Mouse (Mus musculus): Measurements from ENCODE around the gene Phf2. TPM values are rescaled to one million over a fixed set of nuclear protein-coding genes. Genes with fewer than 3 reads are reported as not detected.

Phf2 gene
- total RNA-seq, 1 experiment from 2014 or later = 10.0 TPM

DNA sequence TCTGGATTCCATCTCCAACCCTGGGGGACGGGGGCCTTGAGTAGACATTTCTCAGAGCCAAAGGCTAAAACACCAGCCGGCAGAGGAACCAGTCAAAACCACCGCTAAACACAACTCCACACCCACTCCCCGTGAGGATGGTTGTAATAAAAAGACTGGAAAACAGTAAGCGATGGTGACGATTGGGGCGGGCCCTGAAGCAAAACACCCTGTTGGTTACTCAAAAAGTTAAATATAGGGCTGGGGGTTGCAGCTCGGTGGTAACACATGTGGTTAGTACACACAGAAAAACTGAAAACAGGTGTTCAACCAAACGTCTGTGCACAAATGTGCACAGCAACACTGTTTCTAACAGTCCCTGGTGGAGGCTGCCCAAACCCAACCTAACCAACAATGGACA is 7.4 kb downstream of the Phf2 start:
- ATAC-seq (replicated peaks; ENCODE audit: insufficient number of reproducible peaks, low FRiP score, low TSS enrichment, poor library complexity, severe bottlenecking) = no peak

DNA sequence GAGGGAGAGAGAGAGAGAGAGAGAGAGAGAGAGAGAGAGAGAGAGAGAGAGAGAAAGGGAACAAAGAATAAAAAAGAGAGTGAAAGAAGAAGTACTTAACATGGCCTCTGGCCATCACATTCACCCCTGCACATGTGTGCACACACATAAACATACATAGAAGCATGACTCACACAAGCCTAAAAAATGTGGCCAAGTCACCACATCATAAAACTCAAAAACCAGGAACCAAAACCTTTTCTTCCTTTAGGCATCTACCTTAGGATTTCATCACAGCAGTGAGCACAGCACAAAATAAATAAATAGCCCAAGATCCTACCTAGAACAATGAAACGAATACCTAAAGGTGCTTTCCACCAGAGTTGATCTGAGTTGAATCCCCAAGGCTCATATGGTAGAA is 9.0 kb downstream of the Phf2 start:
- 0 out of 2 replicates have a peak, but pooled peaks have one; percentile 36 for ATAC-seq (replicated peaks; ENCODE audit: insufficient number of reproducible peaks, low FRiP score, low TSS enrichment, poor library complexity, severe bottlenecking)

DNA sequence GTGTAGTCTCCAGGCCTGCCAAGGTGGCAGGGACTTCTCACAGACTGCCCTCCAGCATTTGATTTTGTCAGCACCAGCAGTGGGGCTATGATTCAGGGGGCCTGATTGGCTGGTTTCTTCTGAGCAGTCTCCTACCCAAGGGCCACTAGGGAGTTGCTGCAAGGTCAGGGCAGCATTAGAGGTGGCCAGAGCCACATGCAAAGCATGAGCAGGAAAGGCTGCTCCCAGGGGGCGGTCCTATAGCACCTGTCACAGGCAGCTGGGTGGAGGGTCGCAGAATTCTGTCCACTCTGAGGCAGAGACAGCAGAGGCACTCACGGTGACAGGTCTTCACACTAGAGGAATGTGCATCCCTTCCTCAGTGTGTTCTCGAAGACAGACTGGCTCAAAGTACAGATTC is 12.1 kb downstream of the Phf2 start:
- ATAC-seq (replicated peaks; ENCODE audit: insufficient number of reproducible peaks, low FRiP score, low TSS enrichment, poor library complexity, severe bottlenecking) = no peak

DNA sequence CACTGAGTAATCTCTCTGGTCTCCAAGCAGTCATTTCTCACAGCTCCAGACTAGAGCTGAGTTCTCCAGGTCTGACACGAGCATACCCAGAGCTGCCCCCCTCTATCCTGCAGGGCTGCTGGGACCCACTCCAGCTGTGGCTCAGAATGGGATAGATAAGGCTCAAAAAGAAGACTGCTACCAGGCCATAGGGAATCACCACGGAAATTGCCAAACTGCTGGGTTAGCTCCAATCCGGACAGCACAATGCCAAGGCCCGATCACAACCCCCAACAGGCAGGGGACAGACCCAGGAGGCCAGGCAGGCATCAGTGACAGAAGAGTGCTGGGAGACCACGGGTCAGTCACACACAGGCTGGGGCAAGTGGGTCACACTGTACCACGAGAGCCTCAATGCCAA is 12.9 kb downstream of the Phf2 start:
- ATAC-seq (replicated peaks; ENCODE audit: insufficient number of reproducible peaks, low FRiP score, low TSS enrichment, poor library complexity, severe bottlenecking) = no peak

DNA sequence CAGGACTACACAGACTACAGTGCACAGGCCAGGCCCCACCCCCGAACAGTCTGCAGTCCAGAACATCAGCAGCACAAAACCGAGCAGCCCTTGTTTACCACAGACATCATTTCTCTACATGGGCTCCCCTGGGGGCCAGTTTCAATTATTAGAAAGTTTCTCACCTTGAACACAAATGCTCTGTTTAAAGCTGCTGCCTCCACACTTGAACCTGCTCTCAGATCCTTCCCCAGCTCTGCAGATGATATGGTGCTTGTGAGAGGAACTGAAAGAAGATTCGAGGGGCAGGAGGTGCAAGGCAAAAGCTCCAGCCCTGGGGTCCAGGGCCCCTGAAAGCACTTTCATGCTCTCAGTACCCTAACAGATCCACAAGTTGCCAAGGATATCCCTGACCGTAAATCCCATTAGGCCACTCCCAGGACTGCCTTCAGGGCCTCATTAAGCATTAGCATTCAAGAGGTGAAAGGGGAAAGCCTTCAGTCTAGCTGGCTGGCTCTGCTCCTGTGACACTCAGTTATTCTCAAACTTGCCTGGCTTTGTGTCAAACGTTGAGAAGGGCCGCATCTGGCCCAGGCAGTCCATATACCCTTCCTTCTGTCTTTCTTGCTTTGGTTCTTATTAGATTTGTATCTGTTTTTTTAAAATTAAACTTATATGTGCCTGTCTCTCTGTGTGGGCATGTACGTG is 13.5 kb downstream of the Phf2 start:
- no peak for ATAC-seq (replicated peaks; ENCODE audit: insufficient number of reproducible peaks, low FRiP score, low TSS enrichment, poor library complexity, severe bottlenecking)

DNA sequence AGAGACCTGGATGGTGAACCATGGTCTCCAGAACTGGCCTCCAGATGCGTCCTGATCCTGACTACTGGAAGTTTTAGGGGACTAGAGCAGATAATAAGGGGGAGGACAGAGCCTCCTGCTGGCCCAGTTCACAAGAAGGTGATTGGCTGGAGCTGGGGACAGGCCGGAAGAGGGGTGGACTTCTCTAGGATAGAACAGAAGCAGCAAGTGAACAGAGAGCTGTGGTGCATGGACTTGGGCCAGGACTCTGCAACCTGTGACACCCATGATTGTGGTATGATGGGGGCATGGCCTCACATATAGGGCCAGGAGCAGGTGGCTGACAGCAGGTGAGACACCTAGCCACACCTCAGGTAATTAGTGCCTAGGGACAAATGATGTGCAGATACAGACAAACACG is 17.0 kb downstream of the Phf2 start:
- ATAC-seq (replicated peaks; ENCODE audit: insufficient number of reproducible peaks, low FRiP score, low TSS enrichment, poor library complexity, severe bottlenecking) = no peak

DNA sequence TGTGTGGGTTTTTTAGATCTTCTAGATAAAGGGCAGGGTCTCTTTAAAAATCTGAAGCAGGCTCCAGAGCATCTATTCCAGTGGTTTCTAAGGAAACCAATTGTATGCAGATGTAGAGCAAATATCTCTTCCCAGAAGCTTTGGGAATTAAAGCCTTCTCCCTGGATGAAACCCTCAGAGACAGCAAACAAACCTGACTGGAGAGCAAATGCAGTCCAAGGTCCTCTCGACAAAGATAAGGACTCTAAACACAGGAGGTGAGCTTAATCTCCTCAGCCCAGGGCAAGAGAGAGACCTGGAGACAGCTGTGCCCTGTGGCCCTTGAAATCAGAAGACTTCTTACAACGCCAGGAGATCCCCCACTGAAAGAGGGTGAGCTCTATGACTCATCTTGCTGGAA is 17.4 kb downstream of the Phf2 start:
- no peak for ATAC-seq (replicated peaks; ENCODE audit: insufficient number of reproducible peaks, low FRiP score, low TSS enrichment, poor library complexity, severe bottlenecking)

DNA sequence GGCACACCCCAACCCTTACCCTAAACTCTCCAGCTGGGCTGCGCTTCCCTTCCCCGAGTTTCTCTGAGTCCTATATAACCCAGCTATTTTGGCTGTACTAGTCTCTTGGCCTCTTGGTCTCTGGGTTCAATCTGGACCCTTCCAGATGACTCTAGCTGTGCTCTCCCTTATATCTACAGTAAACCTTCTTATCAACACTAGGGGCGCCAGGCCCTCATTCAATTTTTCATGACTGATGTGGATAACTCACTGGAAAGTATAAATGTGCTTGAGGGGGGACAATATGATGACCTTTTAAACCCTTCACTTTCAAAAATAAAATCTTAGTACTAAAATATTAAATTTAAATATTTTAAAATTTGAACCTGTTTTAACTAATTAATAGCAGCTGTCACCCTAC is 18.1 kb downstream of the Phf2 start:
- no peak for ATAC-seq (replicated peaks; ENCODE audit: insufficient number of reproducible peaks, low FRiP score, low TSS enrichment, poor library complexity, severe bottlenecking)

DNA sequence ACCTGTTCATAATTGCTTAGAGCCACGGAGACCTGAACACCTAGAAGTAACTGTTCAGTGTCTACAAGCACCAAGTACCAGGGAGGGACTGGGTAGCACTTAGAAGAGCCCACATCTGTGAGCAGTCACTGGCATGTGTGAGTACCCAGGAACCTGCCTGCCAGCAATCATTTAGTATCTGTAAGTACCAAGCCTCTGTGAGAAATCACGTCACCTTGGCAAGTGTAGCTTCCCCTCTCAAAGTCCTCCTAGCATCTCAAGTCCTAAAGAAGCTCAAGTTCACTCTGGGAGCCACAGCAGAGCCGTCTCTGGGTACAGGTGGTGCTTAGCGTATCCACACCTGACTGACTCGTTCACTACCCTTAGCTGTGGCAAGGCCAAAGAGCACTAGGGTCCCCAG is 19.2 kb downstream of the Phf2 start:
- ATAC-seq (replicated peaks; ENCODE audit: insufficient number of reproducible peaks, low FRiP score, low TSS enrichment, poor library complexity, severe bottlenecking) = no peak

DNA sequence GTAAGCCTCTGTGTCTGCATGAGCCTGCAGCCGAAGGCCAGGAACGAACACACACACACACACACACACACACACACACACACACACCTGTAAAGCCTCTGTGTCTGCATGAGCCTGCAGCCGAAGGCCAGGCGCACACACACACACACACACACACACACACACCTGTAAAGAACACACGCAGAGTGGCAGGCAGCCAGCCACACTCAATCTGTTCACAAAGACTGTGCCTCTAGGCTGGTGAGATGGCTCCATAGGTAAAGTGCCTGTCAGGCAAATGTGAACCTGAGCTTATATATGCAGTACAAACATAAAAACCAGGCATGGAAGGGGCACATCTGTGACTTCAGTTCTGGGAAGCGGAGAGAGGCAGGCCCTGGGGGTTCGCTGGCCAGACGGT is 20.1 kb downstream of the Phf2 start:
- no peak for ATAC-seq (replicated peaks; ENCODE audit: insufficient number of reproducible peaks, low FRiP score, low TSS enrichment, poor library complexity, severe bottlenecking)

DNA sequence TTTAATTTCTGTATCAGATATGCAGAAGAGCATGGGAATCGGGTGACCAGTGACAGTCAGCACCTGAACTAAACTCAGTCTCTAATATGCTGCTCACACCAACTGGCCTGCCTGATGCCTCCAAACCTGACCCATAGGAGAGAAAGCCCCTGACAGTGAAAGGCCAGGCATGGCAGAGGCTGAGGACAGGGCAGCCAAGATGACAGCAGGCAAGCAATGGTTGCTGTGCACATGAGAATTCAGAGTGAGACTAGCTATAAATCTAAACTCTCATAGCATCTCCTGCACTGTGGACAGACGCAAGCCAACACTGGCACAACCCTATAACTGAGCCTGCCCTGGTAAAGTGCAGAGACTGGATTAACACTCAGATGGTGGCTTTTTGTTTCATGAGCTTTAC is 20.6 kb downstream of the Phf2 start:
- ATAC-seq (replicated peaks; ENCODE audit: insufficient number of reproducible peaks, low FRiP score, low TSS enrichment, poor library complexity, severe bottlenecking) = no peak

DNA sequence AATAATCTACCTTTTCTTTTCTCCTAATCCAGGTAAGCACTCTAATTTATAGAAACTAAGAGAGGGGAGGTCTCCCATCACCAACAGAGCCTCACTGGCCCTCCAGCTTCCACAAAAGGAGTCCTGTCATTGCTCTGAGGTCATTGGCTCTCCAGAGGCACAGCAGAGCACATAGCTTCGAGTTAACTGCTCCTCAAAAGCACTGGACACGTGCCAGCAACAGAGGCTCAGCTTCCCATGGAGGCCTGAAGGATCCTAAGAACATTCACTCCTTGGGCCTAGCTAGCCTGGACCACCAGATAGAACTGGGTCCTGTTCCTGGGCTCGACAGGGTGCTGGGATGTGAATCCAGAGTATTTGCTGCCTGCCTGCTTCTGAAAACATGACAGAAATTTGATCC is 21.8 kb downstream of the Phf2 start:
- ATAC-seq (replicated peaks; ENCODE audit: insufficient number of reproducible peaks, low FRiP score, low TSS enrichment, poor library complexity, severe bottlenecking) = no peak

DNA sequence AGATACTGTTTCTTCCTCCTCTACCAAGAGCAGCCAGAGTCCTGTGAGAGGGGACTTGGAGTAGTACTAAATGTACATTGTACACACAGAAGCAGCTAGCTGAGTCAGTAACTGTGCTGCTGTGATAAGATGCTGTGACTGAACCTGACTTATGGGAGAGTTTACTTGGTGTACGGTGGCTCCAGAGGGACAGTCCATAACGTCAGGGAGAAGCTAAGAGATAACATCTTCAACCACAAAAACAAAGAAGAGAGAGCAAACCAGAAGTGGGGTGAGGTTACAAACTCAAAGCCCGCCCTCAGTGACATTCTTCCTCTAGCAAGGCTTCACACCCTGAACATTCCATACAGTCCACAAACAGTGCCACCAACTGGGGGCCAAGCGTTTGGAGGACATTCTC is 25.6 kb downstream of the Phf2 start:
- no peak for ATAC-seq (replicated peaks; ENCODE audit: insufficient number of reproducible peaks, low FRiP score, low TSS enrichment, poor library complexity, severe bottlenecking)

DNA sequence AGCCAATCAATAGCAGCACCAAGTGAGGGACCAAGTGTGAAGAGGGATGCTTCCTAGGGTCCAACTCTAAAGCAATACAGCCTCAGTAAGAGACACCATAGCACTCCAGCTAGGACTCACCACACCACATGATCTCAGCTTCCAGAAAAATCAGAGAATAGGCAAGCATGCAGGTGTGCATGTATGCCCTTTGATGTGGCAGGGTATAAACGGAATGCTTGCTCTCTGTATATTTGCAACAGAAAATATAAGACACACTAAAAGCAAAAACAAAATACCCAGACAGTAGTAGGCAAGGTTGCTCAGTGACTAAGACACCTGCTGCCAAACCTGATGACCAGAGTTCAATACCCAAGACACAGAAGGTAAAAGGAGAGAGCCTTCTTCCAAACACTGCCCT is 27.4 kb downstream of the Phf2 start:
- ATAC-seq (replicated peaks; ENCODE audit: insufficient number of reproducible peaks, low FRiP score, low TSS enrichment, poor library complexity, severe bottlenecking) = no peak

DNA sequence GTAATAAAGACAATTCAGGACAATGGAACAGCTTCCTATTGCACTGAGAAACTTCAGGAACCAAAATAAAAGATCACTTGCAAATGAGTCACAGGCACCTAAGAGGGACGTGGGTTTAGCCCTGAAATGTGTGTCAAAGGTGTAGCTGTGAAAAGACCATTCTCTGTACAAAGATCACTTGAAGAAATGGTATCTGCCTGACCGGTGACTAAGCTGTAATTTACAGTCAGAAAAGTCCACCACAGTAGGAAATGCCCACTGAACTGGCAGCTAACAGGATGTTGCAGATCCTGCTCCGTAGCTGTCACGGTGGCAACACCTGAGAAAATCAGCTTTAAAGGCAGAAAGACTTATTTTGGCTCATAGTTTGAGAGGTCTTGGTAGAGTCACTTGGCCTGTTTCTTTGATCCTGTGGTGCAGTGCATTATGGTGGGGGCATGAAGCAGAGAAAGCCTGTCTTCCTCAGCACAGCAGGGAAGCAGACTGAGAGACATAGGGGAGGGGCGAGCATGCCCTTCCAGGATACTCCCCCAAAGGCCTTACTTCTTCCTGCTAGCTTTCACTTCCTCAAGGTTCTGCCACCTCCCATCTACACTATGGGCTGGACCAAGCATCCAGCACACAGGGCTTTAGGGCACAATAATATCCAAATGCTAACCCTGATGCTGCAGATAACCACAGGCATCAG is 28.9 kb downstream of the Phf2 start:
- peak; percentile 96 for ATAC-seq (replicated peaks; ENCODE audit: insufficient number of reproducible peaks, low FRiP score, low TSS enrichment, poor library complexity, severe bottlenecking)

DNA sequence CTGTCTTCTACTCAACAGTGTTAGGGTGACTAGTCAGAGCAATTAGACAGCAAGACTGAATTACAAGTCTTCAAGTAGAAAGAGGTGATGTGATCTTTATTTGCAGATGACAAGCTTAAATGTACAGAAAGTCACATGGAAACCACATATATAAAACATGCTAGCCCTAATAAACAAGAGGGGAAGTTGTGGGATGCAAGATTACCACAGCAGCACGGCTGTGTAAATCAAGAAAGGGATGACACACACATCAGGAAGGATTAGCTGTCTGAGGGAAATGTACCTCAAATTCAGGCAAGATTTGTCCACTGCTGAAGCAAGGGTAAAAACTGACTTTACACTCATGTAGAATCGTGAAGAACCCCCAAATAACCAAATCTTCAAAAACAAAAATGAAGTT is 32.6 kb downstream of the Phf2 start:
- no peak for ATAC-seq (replicated peaks; ENCODE audit: insufficient number of reproducible peaks, low FRiP score, low TSS enrichment, poor library complexity, severe bottlenecking)

DNA sequence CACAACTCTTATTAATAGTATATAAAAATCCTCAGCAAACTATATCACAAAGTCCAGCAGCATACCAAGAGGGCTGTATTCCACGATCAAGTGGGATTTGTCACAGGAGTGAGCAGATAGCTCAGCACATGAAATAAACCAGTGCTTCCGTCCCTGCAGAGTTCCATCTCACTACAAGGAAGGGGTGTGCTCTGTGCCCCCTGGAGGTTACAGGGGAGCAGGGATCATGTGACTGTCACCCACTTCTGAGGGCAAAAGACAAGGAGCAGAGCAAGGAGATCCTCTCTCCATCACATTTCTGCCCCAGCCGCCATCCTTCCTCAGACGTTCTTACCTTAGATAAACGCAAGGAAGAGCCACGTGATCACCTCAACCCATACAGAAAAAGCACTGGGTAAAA is 33.4 kb downstream of the Phf2 start:
- ATAC-seq (replicated peaks; ENCODE audit: insufficient number of reproducible peaks, low FRiP score, low TSS enrichment, poor library complexity, severe bottlenecking) = no peak

DNA sequence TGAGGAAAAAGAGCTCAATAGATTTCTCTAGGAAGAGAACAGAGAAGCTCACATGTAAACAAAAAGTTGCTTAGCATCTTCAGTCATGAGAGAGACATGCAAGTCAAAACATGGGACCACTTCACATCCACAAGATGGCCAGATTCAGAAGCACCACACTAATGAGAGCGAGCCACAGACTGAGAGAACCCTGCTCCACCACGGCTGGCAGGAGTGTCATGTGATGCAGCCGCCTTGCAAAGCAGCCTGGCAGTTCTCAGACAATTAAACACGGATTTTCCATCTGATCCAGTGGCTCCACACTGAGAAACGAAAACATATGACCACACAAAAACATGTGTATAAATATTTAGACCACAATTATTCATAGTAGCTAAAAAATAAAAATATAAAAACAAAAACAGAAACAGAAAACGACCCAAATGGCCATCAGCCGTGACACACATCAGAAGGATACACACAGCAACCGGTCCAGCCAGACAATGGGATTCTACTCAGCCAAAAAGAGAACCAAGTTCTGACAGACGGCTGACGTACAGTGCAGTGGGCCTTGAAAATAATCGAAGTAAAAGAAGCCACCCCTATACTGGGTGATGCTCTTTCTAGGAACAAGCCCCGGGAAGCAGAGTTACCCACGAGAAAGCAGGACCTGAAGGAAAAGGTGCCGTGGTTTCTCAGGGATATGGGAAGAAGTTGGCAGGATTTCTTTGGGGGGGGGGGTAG is 40.2 kb downstream of the Phf2 start:
- no peak for ATAC-seq (replicated peaks; ENCODE audit: insufficient number of reproducible peaks, low FRiP score, low TSS enrichment, poor library complexity, severe bottlenecking)

DNA sequence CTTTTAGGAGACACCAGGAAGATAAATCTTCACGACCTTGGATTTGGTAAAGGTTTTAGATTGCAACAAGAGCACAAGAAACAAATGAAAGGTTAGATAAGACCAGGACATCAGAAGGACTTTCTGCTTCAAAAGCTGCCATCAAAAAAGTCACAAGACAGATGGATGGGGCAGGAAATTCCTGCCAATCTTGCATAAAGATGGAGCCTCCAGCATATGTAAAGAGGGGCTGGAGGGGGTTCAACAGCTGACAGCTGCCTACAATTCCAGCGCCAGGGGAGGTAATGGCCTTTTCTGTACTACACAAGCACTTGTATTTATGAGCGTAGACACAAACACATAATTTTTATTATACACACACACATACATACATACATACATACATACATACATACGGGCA is 41.1 kb downstream of the Phf2 start:
- ATAC-seq (replicated peaks; ENCODE audit: insufficient number of reproducible peaks, low FRiP score, low TSS enrichment, poor library complexity, severe bottlenecking) = no peak

DNA sequence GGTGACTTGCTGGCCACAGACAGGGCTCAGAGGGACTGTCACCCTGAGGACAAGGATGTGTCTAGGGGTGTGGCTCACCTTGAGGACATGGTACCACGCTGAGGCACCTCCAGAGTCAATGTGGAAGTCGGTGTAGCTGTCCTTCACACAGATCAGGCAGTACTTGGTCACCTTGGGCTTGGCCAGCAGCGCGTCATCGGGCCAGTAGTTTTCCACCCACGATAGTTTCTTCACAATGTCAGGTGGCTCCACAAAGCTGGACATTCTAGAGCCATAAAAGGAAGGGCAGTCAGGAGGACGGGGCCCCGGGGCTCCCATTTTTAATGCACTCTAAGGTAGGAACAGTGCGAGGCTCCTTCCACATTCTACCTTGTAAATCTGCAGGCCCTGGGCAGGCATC is 48.0 kb downstream of the Phf2 start:
- ATAC-seq (replicated peaks; ENCODE audit: insufficient number of reproducible peaks, low FRiP score, low TSS enrichment, poor library complexity, severe bottlenecking) = no peak

All from monocyte, adult 5-6 weeks (primary cell).